Mouse (Mus musculus): Measurements from ENCODE around the gene Gpr27.

DNA sequence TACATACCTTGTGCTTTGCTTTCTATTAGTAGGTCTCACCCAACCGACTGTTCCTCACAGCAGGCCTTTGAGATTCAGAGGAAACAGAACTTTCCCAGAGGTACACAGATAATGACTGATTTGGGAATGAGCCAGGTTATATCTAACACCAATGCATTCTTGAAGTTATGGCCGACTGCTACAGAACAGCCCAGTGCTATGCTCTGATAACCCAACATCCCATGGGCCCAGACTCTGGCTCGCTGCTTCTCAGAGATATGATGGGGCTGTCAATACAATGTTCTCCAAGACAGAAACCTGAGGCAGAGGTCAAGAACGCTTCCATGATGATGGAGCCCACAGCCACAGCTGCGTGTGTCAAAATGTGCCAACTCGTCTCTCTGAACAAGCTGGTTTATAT is 4.0 kb upstream of the Gpr27 start:
- TF ChIP-seq GATA1 (IDR thresholded peaks at IDR 0.05; ENCODE audit: low read length) = no peak
- TF ChIP-seq TAL1 (IDR thresholded peaks at IDR 0.05; ENCODE audit: low read length) = no peak

Data from erythroblast, embryonic 14.5 days (primary cell).